Mouse (Mus musculus) liver, embryonic 16.5 days (tissue): ENCODE results near the gene Kifc3. TPM values are rescaled to one million over a fixed set of nuclear protein-coding genes. Genes with fewer than 3 reads are reported as not detected.

Experiments used
- ATAC-seq: fragments of 200-750 bp; cut with Nextera tagmentation; 2 replicates; pipeline ENCODE4 v1.8.0; 2017; ENCODE audit warnings: low read depth, mild to moderate bottlenecking, moderate number of reproducible peaks, moderate library complexity
- H3K27ac ChIP-seq: fragments of 300-500 bp; sonication (generic); 2 replicates; pipeline ENCODE4 v1.5.1; 2014; ENCODE audit warnings: mild to moderate bottlenecking, low read length
- H3K27me3 ChIP-seq: fragments of 300-500 bp; sonication (generic); 2 replicates; pipeline ENCODE4 v1.6.1; 2014; ENCODE audit warnings: low read depth, low read length, mixed read lengths; ENCODE audit not compliant: control insufficient read depth, insufficient read depth
- H3K36me3 ChIP-seq: fragments of 300-500 bp; sonication (generic); 2 replicates; pipeline ENCODE4 v1.6.1; 2014; ENCODE audit warnings: mild to moderate bottlenecking; ENCODE audit not compliant: control insufficient read depth, insufficient read depth
- H3K4me1 ChIP-seq: fragments of 300-500 bp; sonication (generic); 2 replicates; pipeline ENCODE4 v1.6.1; 2014; ENCODE audit warnings: low read depth, low read length, mixed read lengths; ENCODE audit not compliant: control insufficient read depth
- H3K4me2 ChIP-seq: fragments of 300-500 bp; sonication (generic); 2 replicates; pipeline ENCODE4 v1.6.1; 2014; ENCODE audit warnings: low read depth, low read length, mixed read lengths
- H3K4me3 ChIP-seq: fragments of 300-500 bp; sonication (generic); 2 replicates; pipeline ENCODE4 v1.5.1; 2014; ENCODE audit warnings: low read depth, mild to moderate bottlenecking, low read length
- H3K9ac ChIP-seq: fragments of 300-500 bp; sonication (generic); 2 replicates; pipeline ENCODE4 v1.6.1; 2014; ENCODE audit warnings: low read depth, low read length
- H3K9me3 ChIP-seq: fragments of 300-500 bp; sonication (generic); replicated peaks from 2 replicates; pipeline ENCODE4 v1.6.1; 2016; ENCODE audit warnings: low read length; ENCODE audit not compliant: control insufficient read depth
- WGBS: fragments of 180-500 bp; shearing (Covaris S2); extraction: QIAGEN DNeasy Blood & Tissue Kit; methylation state at CpG from one replicate; pipeline ENCODE4 v1.1.7; 2014; ENCODE audit not compliant: insufficient replicate concordance; 5-methylcytosine and 5-hydroxymethylcytosine counted together
- polyA plus RNA-seq: library from polyadenylated mRNA; unstranded; fragments of >200 nt; fragmentation: Nextera tagmentation; extraction: Ambion mirVana; gene quantifications from 2 replicates; pipeline ENCODE4 v1.2.1, GENCODE M21; 2015

The Kifc3 gene
- polyA plus RNA-seq, 1 experiment from 2014 or later: 5.5 TPM

- WGBS: 58% methylated on average over 5 of the region's 5 CpGs
- H3K4me1 ChIP-seq: peaks cover 4% of the 10 kb centered on the region
- no peak for ATAC-seq
Measured at GRCm38 (mm10) chr8:95155361-95155760, 47.3 kb downstream of the Kifc3 start.

GRCm38 (mm10) chr8:95154654-95155053, 48.0 kb downstream of the Kifc3 start:
- Histone ChIP-seq H3K4me2 (no peak overlapping the region), H3K9me3 (no peaks in the 10 kb centered on the region), H3K4me3 (no peak overlapping the region), H3K4me1 (peaks cover 4% of the 10 kb centered on the region), H3K27ac (no peak overlapping the region), H3K36me3 (no peaks in the 10 kb centered on the region), H3K9ac (no peak overlapping the region), H3K27me3 (no peaks in the 10 kb centered on the region)
- ATAC-seq: no peak
- 68% methylated on average over 6 of the region's 6 CpGs for WGBS

More at GRCm38 (mm10) chr8:95155361-95155760, 47.3 kb downstream of the Kifc3 start:
- Histone ChIP-seq H3K4me3 (no peak overlapping the region), H3K4me2 (no peak overlapping the region), H3K9ac (no peak overlapping the region), H3K27me3 (no peaks in the 10 kb centered on the region), H3K27ac (no peak overlapping the region), H3K36me3 (no peaks in the 10 kb centered on the region), H3K9me3 (no peaks in the 10 kb centered on the region)

- Histone ChIP-seq H3K27me3 (no peaks in the 10 kb centered on the region; the same call in 1 of the 2 replicates), H3K9me3 (no peaks in the 10 kb centered on the region), H3K36me3 (no peaks in the 10 kb centered on the region), H3K27ac (no peak overlapping the region), H3K4me2 (no peak overlapping the region), H3K4me3 (no peak overlapping the region), H3K4me1 (peaks cover 7% of the 10 kb centered on the region), H3K9ac (no peak overlapping the region)
- ATAC-seq: no peak
- WGBS: 54% methylated on average over 4 of the region's 4 CpGs
Measured at GRCm38 (mm10) chr8:95154056-95154455, 48.6 kb downstream of the Kifc3 start.

GRCm38 (mm10) chr8:95150608-95151007, 52.0 kb downstream of the Kifc3 start:
- 55% methylated on average over 3 of the region's 3 CpGs for WGBS
- Histone ChIP-seq H3K9ac (no peak overlapping the region), H3K9me3 (no peaks in the 10 kb centered on the region), H3K36me3 (no peaks in the 10 kb centered on the region), H3K4me1 (peaks cover 7% of the 10 kb centered on the region), H3K4me3 (no peak overlapping the region), H3K4me2 (no peak overlapping the region), H3K27ac (no peak overlapping the region), H3K27me3 (no peaks in the 10 kb centered on the region; the same call in 1 of the 2 replicates)
- ATAC-seq: no peak

GRCm38 (mm10) chr8:95149426-95149825, 53.2 kb downstream of the Kifc3 start:
- no peak overlapping the region for H3K27ac ChIP-seq
- H3K9ac ChIP-seq: no peak overlapping the region
- no peak overlapping the region for H3K4me2 ChIP-seq
- H3K9me3 ChIP-seq: no peaks in the 10 kb centered on the region
- peaks cover 6% of the 10 kb centered on the region for H3K4me1 ChIP-seq
- no peaks in the 10 kb centered on the region; the same call in 1 of the 2 replicates for H3K27me3 ChIP-seq
- no peak for ATAC-seq
- H3K36me3 ChIP-seq: no peaks in the 10 kb centered on the region
- H3K4me3 ChIP-seq: no peak overlapping the region
- WGBS: 11% methylated on average over 10 of the region's 10 CpGs

- Histone ChIP-seq H3K9ac (no peak overlapping the region), H3K27ac (no peak overlapping the region), H3K4me1 (peaks cover 6% of the 10 kb centered on the region), H3K4me3 (no peak overlapping the region), H3K9me3 (no peaks in the 10 kb centered on the region), H3K4me2 (no peak overlapping the region), H3K27me3 (peaks cover 11% of the 10 kb centered on the region), H3K36me3 (no peaks in the 10 kb centered on the region)
- WGBS: 61% methylated on average over 5 of the region's 5 CpGs
- ATAC-seq: no peak
Measured at GRCm38 (mm10) chr8:95146846-95147245, 55.8 kb downstream of the Kifc3 start.

- ATAC-seq: no peak
- Histone ChIP-seq H3K9ac (no peak overlapping the region), H3K36me3 (no peaks in the 10 kb centered on the region), H3K4me2 (no peak overlapping the region), H3K4me3 (no peak overlapping the region), H3K9me3 (no peaks in the 10 kb centered on the region), H3K4me1 (peaks cover 11% of the 10 kb centered on the region), H3K27me3 (peaks cover 17% of the 10 kb centered on the region), H3K27ac (no peak overlapping the region)
- 49% methylated on average over 2 of the region's 2 CpGs for WGBS
Measured at GRCm38 (mm10) chr8:95146044-95146745, 56.4 kb downstream of the Kifc3 start.

- H3K27me3 ChIP-seq: peaks cover 17% of the 10 kb centered on the region
- H3K4me3 ChIP-seq: no peak overlapping the region
- H3K36me3 ChIP-seq: no peaks in the 10 kb centered on the region
- no peak overlapping the region for H3K9ac ChIP-seq
- H3K4me2 ChIP-seq: no peak overlapping the region
- H3K9me3 ChIP-seq: no peaks in the 10 kb centered on the region
- H3K27ac ChIP-seq: peak overlapping the region; percentile 61
- peaks cover 10% of the 10 kb centered on the region for H3K4me1 ChIP-seq
- 37% methylated on average over 2 of the region's 2 CpGs for WGBS
- ATAC-seq: no peak
Measured at GRCm38 (mm10) chr8:95144631-95145015, 58.0 kb downstream of the Kifc3 start.

- H3K9me3 ChIP-seq: no peaks in the 10 kb centered on the region
- H3K4me3 ChIP-seq: no peak overlapping the region
- H3K36me3 ChIP-seq: no peaks in the 10 kb centered on the region
- ATAC-seq: no peak
- H3K27ac ChIP-seq: peak overlapping the region; percentile 61
- 54% methylated on average over 6 of the region's 6 CpGs for WGBS
- H3K27me3 ChIP-seq: peaks cover 17% of the 10 kb centered on the region
- H3K4me2 ChIP-seq: no peak overlapping the region
- peaks cover 8% of the 10 kb centered on the region for H3K4me1 ChIP-seq
- no peak overlapping the region for H3K9ac ChIP-seq
Measured at GRCm38 (mm10) chr8:95143805-95144630, 58.6 kb downstream of the Kifc3 start.
